Mouse (Mus musculus) liver, embryonic 13.5 days (tissue): ENCODE results near the gene Adam12. TPM values are rescaled to one million over a fixed set of nuclear protein-coding genes. Genes with fewer than 3 reads are reported as not detected.

Source experiments
- ATAC-seq: fragments of 200-750 bp; cut with Nextera tagmentation; 2 replicates; pipeline ENCODE4 v1.8.0; 2017; ENCODE audit warnings: low read depth, mild to moderate bottlenecking, moderate number of reproducible peaks, moderate library complexity
- DNase-seq: peaks from one replicate; pipeline ENCODE4 v3.0.0; 2022
- H3K27ac ChIP-seq: fragments of 300-500 bp; sonication (generic); 2 replicates; pipeline ENCODE4 v1.5.1; 2015; ENCODE audit warnings: moderate library complexity, mild to moderate bottlenecking, inconsistent platforms
- H3K27me3 ChIP-seq: fragments of 300-500 bp; sonication (generic); 2 replicates; pipeline ENCODE4 v1.6.1; 2015; ENCODE audit warnings: mild to moderate bottlenecking, inconsistent platforms
- H3K36me3 ChIP-seq: fragments of 300-500 bp; sonication (generic); 2 replicates; pipeline ENCODE4 v1.6.1; 2015; ENCODE audit warnings: mild to moderate bottlenecking, inconsistent platforms
- H3K4me1 ChIP-seq: fragments of 300-500 bp; sonication (generic); replicated peaks from 2 replicates; pipeline ENCODE4 v1.6.1; 2015; ENCODE audit warnings: inconsistent platforms
- H3K4me2 ChIP-seq: fragments of 300-500 bp; sonication (generic); 2 replicates; pipeline ENCODE4 v1.6.1; 2015; ENCODE audit warnings: inconsistent platforms, mild to moderate bottlenecking, moderate library complexity
- H3K4me3 ChIP-seq: fragments of 300-500 bp; sonication (generic); replicated peaks from 2 replicates; pipeline ENCODE4 v1.5.1; 2015; ENCODE audit warnings: mild to moderate bottlenecking, inconsistent platforms
- H3K9ac ChIP-seq: fragments of 300-500 bp; sonication (generic); 2 replicates; pipeline ENCODE4 v1.6.1; 2015; ENCODE audit warnings: mild to moderate bottlenecking, inconsistent platforms
- H3K9me3 ChIP-seq: fragments of 300-500 bp; sonication (generic); replicated peaks from 2 replicates; pipeline ENCODE4 v1.6.1; 2016; ENCODE audit warnings: inconsistent platforms
- WGBS: fragments of 180-500 bp; shearing (Covaris S2); methylation state at CpG from one replicate; pipeline ENCODE4 v1.1.7; 2015; ENCODE audit not compliant: insufficient replicate concordance; 5-methylcytosine and 5-hydroxymethylcytosine counted together
- polyA plus RNA-seq: library from polyadenylated mRNA; unstranded; fragments of >200 nt; fragmentation: Nextera tagmentation; extraction: Ambion mirVana; gene quantifications from 2 replicates; pipeline ENCODE4 v1.2.1, GENCODE M21; 2015

The Adam12 gene
- polyA plus RNA-seq, 1 experiment from 2014 or later, result 1.5 TPM

DNA sequence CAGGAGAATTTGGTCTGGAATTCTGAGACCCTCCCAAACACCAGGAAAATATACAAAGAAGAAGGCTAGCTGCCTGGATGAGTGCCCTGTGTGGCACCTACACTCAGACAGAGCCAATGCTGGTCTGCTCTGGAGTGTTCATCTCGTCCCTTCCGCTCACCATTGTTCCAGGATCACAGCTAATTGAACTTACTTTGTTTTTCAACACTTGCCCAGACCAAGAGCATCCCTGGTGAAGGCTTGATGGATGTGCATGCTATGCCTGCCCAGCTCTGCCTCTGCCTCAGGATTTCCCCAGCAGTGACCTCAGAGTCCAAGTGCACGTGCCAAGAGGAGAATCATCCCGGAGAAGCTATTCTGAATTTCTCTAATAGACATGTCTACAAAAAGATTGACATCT, 9.3 kb upstream of the Adam12 start:
- Histone ChIP-seq H3K4me2 (no peak overlapping the region), H3K4me3 (no peak overlapping the region)
- 71% methylated on average over 4 of the region's 4 CpGs for WGBS

DNA sequence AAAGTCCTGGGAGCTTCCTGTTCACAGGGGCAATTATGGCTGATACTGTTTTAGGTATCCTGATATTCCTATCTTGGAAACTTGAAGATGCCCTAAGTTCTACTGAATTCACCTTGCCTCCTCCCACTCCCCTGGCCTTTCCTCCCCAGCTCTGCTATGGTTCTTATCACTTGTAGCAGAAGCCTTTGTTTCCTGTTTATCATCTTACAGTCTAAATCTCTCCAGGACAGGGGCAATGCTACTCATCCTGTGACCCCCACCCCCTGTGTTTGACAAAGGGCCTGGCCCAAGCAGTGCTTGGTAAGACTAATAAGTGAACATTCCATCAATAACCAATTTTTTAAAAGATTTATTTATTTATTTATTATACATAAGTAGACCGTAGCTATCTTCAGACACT, 8.6 kb upstream of the Adam12 start:
- H3K27ac ChIP-seq, result no peak overlapping the region
- no peak overlapping the region for H3K4me3 ChIP-seq
- no peaks in the 10 kb centered on the region for H3K27me3 ChIP-seq
- ATAC-seq (no peak), DNase-seq (no peak)
- no peaks in the 10 kb centered on the region for H3K36me3 ChIP-seq
- no peaks in the 10 kb centered on the region for H3K4me1 ChIP-seq
- 64% methylated on average over 1 of the region's 1 CpGs for WGBS
- no peaks in the 10 kb centered on the region for H3K9me3 ChIP-seq
- H3K4me2 ChIP-seq, result no peak overlapping the region
- no peak overlapping the region for H3K9ac ChIP-seq

More for the DNA sequence above, 9.3 kb upstream of the Adam12 start:
- Histone ChIP-seq H3K36me3 (no peaks in the 10 kb centered on the region), H3K27ac (no peak overlapping the region), H3K9ac (no peak overlapping the region), H3K9me3 (no peaks in the 10 kb centered on the region), H3K4me1 (no peaks in the 10 kb centered on the region), H3K27me3 (no peaks in the 10 kb centered on the region)
- ATAC-seq (no peak), DNase-seq (no peak)

DNA sequence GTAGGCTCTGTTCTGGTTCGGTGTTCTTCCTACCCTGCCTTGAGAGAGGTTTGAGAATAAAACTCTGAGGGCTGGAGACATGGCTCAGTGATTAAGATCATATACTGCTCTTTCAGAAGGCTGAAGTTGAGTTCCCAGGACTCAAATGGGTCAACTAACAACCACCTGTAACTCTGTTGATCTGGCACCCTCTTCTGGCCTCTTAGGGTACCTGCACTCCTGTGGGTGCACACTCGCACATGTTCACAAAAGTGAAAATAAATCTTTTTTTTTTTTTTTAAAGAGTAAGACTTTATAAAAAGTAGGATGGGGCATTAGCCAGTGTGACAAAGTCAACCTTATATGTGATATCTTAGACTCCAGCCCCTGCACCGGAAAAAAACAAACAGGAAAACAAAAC, 6.9 kb upstream of the Adam12 start:
- ATAC-seq, result no peak

DNA sequence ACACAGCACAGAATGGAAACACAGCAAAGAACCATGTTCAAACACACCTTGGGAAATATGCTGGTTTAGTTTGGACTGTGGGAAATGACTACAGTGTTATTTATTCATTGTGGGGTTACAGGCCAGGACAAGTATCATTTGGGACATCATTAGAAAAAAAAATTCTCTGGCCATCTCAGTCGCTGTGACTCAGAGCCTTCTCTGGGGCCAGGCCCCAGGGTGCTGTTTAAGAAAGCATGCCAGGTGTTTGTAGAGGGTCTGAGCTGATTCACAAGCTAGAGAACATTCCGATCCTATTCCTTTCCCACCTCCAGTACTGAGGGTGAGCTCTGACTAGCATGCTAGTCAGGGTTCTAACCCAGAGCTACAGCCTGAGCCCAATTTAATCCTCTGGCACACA, 5.4 kb upstream of the Adam12 start:
- no peak overlapping the region for H3K4me2 ChIP-seq
- no peak overlapping the region for H3K27ac ChIP-seq
- no peaks in the 10 kb centered on the region for H3K4me1 ChIP-seq
- no peak overlapping the region for H3K9ac ChIP-seq
- H3K9me3 ChIP-seq, result no peaks in the 10 kb centered on the region
- H3K4me3 ChIP-seq, result no peak overlapping the region
- DNase-seq, result no peak
- WGBS, result 78% methylated on average over 2 of the region's 2 CpGs
- H3K36me3 ChIP-seq, result no peaks in the 10 kb centered on the region
- no peaks in the 10 kb centered on the region for H3K27me3 ChIP-seq
- no peak for ATAC-seq

More for the DNA sequence above, 6.9 kb upstream of the Adam12 start:
- H3K4me2 ChIP-seq, result no peak overlapping the region
- H3K9me3 ChIP-seq, result no peaks in the 10 kb centered on the region
- 80% methylated on average over 3 of the region's 3 CpGs for WGBS
- no peak overlapping the region for H3K9ac ChIP-seq
- H3K27ac ChIP-seq, result no peak overlapping the region
- H3K27me3 ChIP-seq, result no peaks in the 10 kb centered on the region
- H3K36me3 ChIP-seq, result no peaks in the 10 kb centered on the region
- H3K4me3 ChIP-seq, result no peak overlapping the region
- no peaks in the 10 kb centered on the region for H3K4me1 ChIP-seq
- no peak for DNase-seq

DNA sequence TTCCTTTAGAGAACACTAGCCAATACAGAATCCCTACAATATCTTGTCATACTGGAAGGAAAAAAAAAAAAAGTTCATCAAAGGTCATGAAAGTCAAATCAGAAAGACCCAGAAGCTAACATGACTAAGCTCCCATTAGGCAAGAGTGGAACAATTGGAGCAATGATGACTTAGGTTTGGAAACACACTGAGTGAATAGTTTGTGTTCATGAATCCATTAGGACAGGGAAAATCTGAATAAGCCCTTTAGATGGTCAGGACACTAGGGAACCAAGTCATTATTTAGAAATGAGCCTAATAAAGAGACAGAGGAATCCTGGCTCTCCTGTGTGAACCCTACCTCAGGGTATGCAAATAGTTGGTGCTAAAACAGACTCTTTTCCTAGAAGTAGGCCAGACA, 4.8 kb upstream of the Adam12 start:
- no peak overlapping the region for H3K4me2 ChIP-seq
- no peak overlapping the region for H3K4me3 ChIP-seq
- H3K27me3 ChIP-seq, result no peaks in the 10 kb centered on the region
- no peaks in the 10 kb centered on the region for H3K36me3 ChIP-seq
- no peaks in the 10 kb centered on the region for H3K4me1 ChIP-seq
- ATAC-seq (no peak), DNase-seq (no peak)
- H3K9me3 ChIP-seq, result no peaks in the 10 kb centered on the region
- H3K27ac ChIP-seq, result no peak overlapping the region
- H3K9ac ChIP-seq, result no peak overlapping the region

DNA sequence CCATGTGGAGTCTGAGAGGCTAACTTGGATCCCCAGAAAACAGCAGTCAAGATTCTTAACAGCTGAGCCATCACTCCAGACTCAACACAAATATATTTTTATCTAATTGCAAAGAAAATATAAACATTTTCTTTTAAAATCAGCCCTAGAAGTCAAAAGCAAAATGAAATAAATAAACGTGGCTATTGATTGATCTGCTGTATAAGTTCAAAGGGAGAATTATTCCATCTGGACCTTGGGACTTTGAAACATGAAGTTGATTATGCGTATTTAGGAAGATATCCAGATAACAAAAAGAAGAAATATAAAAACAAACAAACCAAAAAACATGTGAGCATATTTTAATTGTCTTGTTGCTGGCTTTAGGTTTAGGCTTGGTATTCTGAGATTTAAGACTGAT, 3.6 kb upstream of the Adam12 start:
- no peaks in the 10 kb centered on the region for H3K4me1 ChIP-seq
- H3K4me3 ChIP-seq, result no peak overlapping the region
- H3K27ac ChIP-seq, result no peak overlapping the region
- no peaks in the 10 kb centered on the region for H3K9me3 ChIP-seq
- no peaks in the 10 kb centered on the region for H3K27me3 ChIP-seq
- ATAC-seq (no peak), DNase-seq (no peak)
- H3K4me2 ChIP-seq, result no peak overlapping the region
- H3K36me3 ChIP-seq, result no peaks in the 10 kb centered on the region
- no peak overlapping the region for H3K9ac ChIP-seq
- 54% methylated on average over 2 of the region's 2 CpGs for WGBS

DNA sequence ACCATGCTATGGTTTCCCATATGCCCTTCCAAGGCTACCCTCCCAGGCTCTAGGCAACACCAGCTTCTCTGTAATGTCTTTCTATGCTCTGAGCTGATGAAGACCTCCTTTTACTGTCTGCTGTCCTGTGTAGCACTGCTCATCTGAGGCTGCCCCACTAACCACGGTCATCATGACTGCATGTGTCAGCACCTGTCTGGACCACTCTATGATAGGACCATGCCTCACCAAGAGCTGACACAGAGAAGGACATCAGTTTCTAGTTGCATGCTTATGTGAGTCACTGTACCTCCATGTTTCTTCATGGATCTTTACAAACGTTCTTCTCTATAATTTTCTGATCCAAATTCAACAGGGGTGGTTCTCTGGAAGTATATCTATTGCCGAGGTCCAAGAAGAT, 1.2 kb downstream of the Adam12 start:
- no peaks in the 10 kb centered on the region for H3K36me3 ChIP-seq
- no peaks in the 10 kb centered on the region for H3K9me3 ChIP-seq
- H3K4me1 ChIP-seq, result no peaks in the 10 kb centered on the region
- no peak overlapping the region for H3K4me3 ChIP-seq
- H3K27me3 ChIP-seq, result peaks cover 10% of the 10 kb centered on the region
- no peak for DNase-seq
- H3K9ac ChIP-seq, result no peak overlapping the region
- H3K27ac ChIP-seq, result no peak overlapping the region; the same call in 1 of the 2 replicates
- WGBS, result 47% methylated on average over 3 of the region's 3 CpGs
- ATAC-seq, result no peak
- no peak overlapping the region for H3K4me2 ChIP-seq

DNA sequence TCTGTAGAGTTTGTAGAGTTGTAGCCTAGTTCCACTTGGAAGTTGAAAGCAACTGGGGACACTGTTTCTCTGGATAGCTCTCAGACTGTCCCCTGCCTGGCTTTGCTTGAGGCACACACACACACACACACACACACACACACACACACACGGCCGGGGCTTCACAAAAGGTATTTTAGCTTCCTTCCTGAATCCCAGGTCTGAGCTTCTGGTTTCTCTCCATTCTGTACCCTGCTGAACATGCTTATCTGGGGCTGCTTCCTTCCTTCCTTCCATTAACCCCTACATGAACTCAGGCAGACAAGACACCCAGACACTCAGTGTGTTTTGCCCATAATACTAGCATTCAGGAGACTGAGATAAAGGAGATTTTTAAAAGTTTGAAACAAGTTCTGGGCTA, 2.0 kb downstream of the Adam12 start:
- H3K9me3 ChIP-seq, result no peaks in the 10 kb centered on the region
- 30% methylated on average over 2 of the region's 2 CpGs for WGBS
- no peaks in the 10 kb centered on the region for H3K36me3 ChIP-seq
- ATAC-seq, result no peak
- peaks cover 18% of the 10 kb centered on the region for H3K27me3 ChIP-seq
- no peak for DNase-seq
- no peaks in the 10 kb centered on the region for H3K4me1 ChIP-seq
- no peak overlapping the region for H3K4me3 ChIP-seq
- no peak overlapping the region for H3K4me2 ChIP-seq
- no peak overlapping the region for H3K27ac ChIP-seq
- H3K9ac ChIP-seq, result no peak overlapping the region

DNA sequence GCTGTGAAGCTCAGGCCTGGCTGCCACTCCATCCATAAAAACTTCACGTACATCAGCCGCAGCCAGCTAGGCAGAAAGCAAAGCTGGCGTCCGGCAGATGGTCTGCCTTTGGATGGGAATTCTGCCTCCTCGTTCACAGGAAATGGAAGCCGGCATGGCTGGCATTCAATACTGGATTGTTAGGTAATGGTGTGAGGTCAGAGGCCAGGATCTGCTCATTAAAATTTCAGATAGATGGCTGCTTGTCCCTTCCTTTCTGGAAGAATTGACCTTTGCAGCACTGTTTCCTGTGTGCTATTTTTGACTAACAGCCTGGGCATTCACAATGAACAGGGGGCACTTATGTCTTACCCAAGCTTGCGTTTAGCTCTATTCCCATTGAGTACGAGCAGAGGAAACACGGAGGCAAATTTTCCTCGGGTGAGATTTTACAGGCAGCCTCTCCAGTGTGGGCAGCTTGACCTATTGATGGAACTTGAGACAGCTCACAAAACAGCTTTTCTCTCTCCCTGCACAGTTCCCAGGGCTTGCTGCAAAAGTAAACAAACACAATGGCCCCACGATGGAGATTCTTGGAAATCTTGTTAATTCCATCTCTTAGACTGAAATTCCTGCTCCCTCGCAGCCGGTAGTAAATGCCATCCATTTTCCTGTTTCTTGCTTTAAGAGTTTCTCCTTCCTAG, 4.0 kb downstream of the Adam12 start:
- Histone ChIP-seq H3K9ac (no peak overlapping the region), H3K27me3 (peaks cover 29% of the 10 kb centered on the region), H3K27ac (no peak overlapping the region), H3K9me3 (no peaks in the 10 kb centered on the region), H3K4me2 (no peak overlapping the region), H3K36me3 (no peaks in the 10 kb centered on the region), H3K4me1 (no peaks in the 10 kb centered on the region), H3K4me3 (no peak overlapping the region)
- 33% methylated on average over 13 of the region's 13 CpGs for WGBS
- no peak for ATAC-seq
- DNase-seq, result no peak

DNA sequence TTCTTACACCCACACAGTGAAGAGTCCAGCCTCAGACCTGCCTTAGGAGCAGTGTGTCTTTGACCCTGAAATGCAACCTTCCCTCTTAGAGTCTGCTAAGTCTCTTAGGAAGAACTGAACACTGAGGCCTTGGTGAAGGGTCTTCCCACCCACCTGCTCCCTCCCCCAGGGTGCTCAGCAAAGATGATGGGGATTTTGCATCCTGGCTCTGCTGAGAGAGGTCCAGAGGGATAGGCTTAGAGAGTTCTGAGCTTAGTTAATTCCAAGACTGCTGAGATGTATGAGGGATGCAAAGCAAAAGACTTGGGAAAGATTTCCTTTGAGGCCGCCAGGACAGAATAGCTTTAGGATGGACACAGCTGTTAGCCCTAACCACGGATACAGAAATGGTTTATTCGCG, 4.8 kb downstream of the Adam12 start:
- Histone ChIP-seq H3K27me3 (peaks cover 29% of the 10 kb centered on the region), H3K36me3 (no peaks in the 10 kb centered on the region), H3K9ac (no peak overlapping the region), H3K4me3 (no peak overlapping the region), H3K27ac (no peak overlapping the region), H3K4me1 (no peaks in the 10 kb centered on the region), H3K9me3 (no peaks in the 10 kb centered on the region), H3K4me2 (no peak overlapping the region)
- ATAC-seq, result no peak
- no peak for DNase-seq
- 70% methylated on average over 4 of the region's 4 CpGs for WGBS

DNA sequence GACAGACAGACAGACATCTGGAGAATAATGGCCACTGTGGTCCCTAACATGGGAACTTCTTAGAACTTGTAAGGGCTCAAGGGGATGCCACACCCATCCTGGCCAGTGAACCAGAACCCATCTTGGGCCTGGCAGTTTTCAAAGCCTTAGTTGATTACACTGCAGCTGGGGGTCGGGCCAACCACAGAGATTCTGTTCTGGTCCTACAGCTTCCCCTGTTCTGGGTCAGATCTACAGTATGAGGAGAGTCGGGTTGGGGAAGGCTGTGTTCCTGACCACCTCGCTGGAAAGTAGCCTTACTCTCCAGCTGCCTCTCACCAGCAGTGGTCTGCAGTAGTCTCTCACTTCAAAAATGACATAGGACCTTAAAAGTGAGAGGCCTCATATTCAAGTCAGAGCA, 5.7 kb downstream of the Adam12 start:
- no peak for ATAC-seq
- no peak overlapping the region for H3K27ac ChIP-seq

More for the DNA sequence above, 5.7 kb downstream of the Adam12 start:
- no peaks in the 10 kb centered on the region for H3K4me1 ChIP-seq
- H3K9ac ChIP-seq, result no peak overlapping the region
- no peak overlapping the region for H3K4me2 ChIP-seq
- peaks cover 29% of the 10 kb centered on the region for H3K27me3 ChIP-seq
- H3K4me3 ChIP-seq, result no peak overlapping the region
- WGBS, result 51% methylated on average over 3 of the region's 3 CpGs
- no peaks in the 10 kb centered on the region for H3K36me3 ChIP-seq
- H3K9me3 ChIP-seq, result no peaks in the 10 kb centered on the region
- DNase-seq, result no peak
